Mouse (Mus musculus): ENCODE measurements around the gene Chmp1a. TPM values are rescaled to one million over a fixed set of nuclear protein-coding genes. Genes with fewer than 3 reads are reported as not detected.

Gene Chmp1a
- polyA plus RNA-seq, 1 experiment from 2014 or later, result 90.6 TPM

GRCm38 (mm10) chr8:123224278-123225266 is 12.0 kb upstream of the Chmp1a start, which contains the start of gene Cdk10:
Gene Cdk10, plus strand, starts transcription at chr8:123224842.
- Histone ChIP-seq H3K9ac (replicated peaks; ENCODE audit: low read depth, low read length) (peak within 1 kb of the TSS; percentile 88), H3K4me2 (replicated peaks; ENCODE audit: low read depth, low read length) (peak within 1 kb of the TSS; percentile 91), H3K36me3 (ENCODE audit: control insufficient read depth, insufficient read depth, low read length) (peaks cover 24% of the 10 kb centered on the region), H3K9me3 (ENCODE audit: control insufficient read depth, low read depth, low read length) (no peaks in the 10 kb centered on the region), H3K27me3 (ENCODE audit: control insufficient read depth, insufficient read depth, low read length) (no peaks in the 10 kb centered on the region), H3K4me1 (ENCODE audit: control insufficient read depth, insufficient read depth, low read length) (peaks cover 9% of the 10 kb centered on the region), H3K27ac (ENCODE audit: low read length) (peak within 1 kb of the TSS; percentile 85), H3K4me3 (ENCODE audit: low read depth, low read length) (peak within 1 kb of the TSS; percentile 90)
- 2% methylated on average over 59 of the region's 59 CpGs for WGBS
- peak; percentile 91 for ATAC-seq (ENCODE audit: insufficient number of reproducible peaks, insufficient read depth, low FRiP score, low read depth)

DNA sequence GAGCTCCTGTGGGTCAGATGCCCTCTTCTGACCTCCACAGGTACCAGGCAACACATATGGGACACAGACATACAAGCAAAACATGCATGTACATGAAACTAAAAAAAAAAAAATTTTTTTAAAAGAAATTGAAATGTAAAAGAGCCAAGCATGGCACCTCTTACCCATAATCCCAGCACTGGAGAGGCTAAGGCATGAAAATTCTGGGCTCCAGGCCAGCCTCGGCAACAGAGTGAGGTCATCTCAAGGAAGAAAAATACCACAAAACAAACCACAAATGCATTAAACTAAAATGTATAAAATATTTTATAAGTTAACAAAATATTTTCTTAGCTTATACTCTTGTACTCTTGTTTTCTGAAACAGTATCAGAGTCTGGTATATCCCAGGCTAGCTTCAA is 8.4 kb upstream of the Chmp1a start:
- 71% methylated on average over 1 of the region's 1 CpGs for WGBS

DNA sequence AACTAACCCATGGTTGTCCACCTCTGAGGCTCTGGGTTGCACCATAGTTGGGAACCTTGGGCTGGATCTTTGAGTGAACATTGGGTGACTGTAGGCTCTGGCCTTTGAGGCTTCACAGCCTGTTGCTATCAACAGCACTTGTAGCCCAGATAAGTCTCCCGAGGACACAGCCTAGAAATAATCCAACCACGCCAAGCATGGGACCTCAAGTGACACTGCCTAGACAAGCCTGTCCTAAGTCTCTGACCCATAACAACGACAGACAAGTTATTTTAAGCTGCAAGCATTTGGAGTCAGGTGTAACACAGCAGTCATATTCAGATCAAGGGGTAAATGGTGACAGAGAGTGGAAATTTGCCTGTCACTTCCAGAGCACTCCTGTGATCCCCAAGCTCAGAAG is 2.9 kb upstream of the Chmp1a start:
- Histone ChIP-seq H3K9me3 (ENCODE audit: control insufficient read depth, low read depth, low read length) (no peaks in the 10 kb centered on the region), H3K36me3 (ENCODE audit: control insufficient read depth, insufficient read depth, low read length) (no peaks in the 10 kb centered on the region), H3K9ac (replicated peaks; ENCODE audit: low read depth, low read length) (no peak overlapping the region), H3K27ac (ENCODE audit: low read length) (no peak overlapping the region), H3K4me2 (replicated peaks; ENCODE audit: low read depth, low read length) (no peak overlapping the region), H3K27me3 (ENCODE audit: control insufficient read depth, insufficient read depth, low read length) (no peaks in the 10 kb centered on the region), H3K4me3 (ENCODE audit: low read depth, low read length) (no peak overlapping the region), H3K4me1 (ENCODE audit: control insufficient read depth, insufficient read depth, low read length) (peaks cover 10% of the 10 kb centered on the region)
- ATAC-seq (ENCODE audit: insufficient number of reproducible peaks, insufficient read depth, low FRiP score, low read depth), result no peak
- WGBS, result 81% methylated on average over 3 of the region's 3 CpGs

More for the DNA sequence above, 8.4 kb upstream of the Chmp1a start:
- Histone ChIP-seq H3K4me1 (ENCODE audit: control insufficient read depth, insufficient read depth, low read length) (peaks cover 9% of the 10 kb centered on the region), H3K36me3 (ENCODE audit: control insufficient read depth, insufficient read depth, low read length) (no peaks in the 10 kb centered on the region), H3K27me3 (ENCODE audit: control insufficient read depth, insufficient read depth, low read length) (no peaks in the 10 kb centered on the region), H3K27ac (ENCODE audit: low read length) (no peak overlapping the region), H3K9me3 (ENCODE audit: control insufficient read depth, low read depth, low read length) (no peaks in the 10 kb centered on the region), H3K4me3 (ENCODE audit: low read depth, low read length) (no peak overlapping the region), H3K9ac (replicated peaks; ENCODE audit: low read depth, low read length) (no peak overlapping the region), H3K4me2 (replicated peaks; ENCODE audit: low read depth, low read length) (no peak overlapping the region)
- no peak for ATAC-seq (ENCODE audit: insufficient number of reproducible peaks, insufficient read depth, low FRiP score, low read depth)

DNA sequence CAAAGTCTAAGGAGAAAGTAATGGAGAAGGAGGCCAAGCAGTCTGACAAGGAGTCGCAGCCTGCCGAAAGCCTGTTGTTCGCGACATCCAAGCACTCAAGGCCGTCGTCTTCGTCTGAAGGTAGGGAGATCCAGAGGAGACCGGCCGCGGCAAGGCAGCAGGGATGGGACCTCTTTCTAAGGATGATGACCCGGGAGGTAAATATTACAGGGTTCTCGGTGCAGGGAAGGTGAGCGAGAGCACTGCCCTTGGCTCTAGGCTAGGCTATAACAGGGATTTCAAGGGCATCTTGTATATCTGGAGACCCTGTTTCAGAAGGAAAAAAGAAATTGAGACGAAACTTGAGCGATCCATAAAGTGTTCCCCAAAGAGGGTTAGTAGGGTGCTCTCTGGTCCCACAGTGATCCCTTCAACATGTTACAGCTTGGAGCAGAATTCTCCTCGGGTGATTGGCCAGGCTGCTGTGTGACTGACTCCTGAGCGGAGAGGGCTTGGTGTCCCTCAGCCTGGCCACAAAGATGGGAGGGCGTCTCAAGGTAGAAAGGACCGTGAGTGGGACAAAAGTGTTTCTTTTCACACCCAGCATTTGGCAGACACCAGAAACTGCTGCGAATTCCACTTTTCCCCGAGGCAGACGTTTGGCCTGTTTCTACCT is 682 bp upstream of the Chmp1a start:
- Histone ChIP-seq H3K9me3 (ENCODE audit: control insufficient read depth, low read depth, low read length) (no peaks in the 10 kb centered on the region), H3K4me1 (ENCODE audit: control insufficient read depth, insufficient read depth, low read length) (peaks cover 10% of the 10 kb centered on the region), H3K4me3 (ENCODE audit: low read depth, low read length) (peak overlapping the region; percentile 96), H3K27me3 (ENCODE audit: control insufficient read depth, insufficient read depth, low read length) (no peaks in the 10 kb centered on the region), H3K27ac (ENCODE audit: low read length) (no peak overlapping the region), H3K36me3 (ENCODE audit: control insufficient read depth, insufficient read depth, low read length) (peaks cover 8% of the 10 kb centered on the region), H3K4me2 (replicated peaks; ENCODE audit: low read depth, low read length) (peak overlapping the region; percentile 57), H3K9ac (replicated peaks; ENCODE audit: low read depth, low read length) (peak overlapping the region; percentile 22)
- WGBS, result 14% methylated on average over 22 of the region's 22 CpGs
- ATAC-seq (ENCODE audit: insufficient number of reproducible peaks, insufficient read depth, low FRiP score, low read depth), result no peak; the same call in 1 of the 2 replicates

DNA sequence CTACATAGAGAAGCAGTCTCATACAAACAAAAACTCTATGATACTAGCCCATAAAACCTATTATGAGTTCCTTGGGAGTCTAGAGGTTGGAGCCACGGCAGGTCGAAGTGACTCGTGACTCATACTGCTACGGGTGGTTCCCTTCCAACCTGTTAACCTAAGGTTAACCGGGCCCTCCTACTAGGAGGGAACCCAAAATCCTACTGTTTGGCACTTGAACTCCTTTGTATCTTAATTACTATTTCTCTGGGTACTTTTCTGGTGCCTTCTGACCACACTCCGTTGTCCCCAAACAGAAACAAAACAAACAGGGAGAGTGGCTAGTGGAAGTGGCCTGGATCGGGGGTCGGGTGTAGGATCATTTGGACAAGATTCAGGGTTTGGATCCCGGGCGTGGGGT is 687 bp downstream of the Chmp1a start:
- ATAC-seq (ENCODE audit: insufficient number of reproducible peaks, insufficient read depth, low FRiP score, low read depth), result no peak
- Histone ChIP-seq H3K9ac (replicated peaks; ENCODE audit: low read depth, low read length) (peak overlapping the region; percentile 95), H3K27ac (ENCODE audit: low read length) (peak overlapping the region; percentile 39; the same call in 1 of the 2 replicates)

GRCm38 (mm10) chr8:123203571-123203970 is 9.0 kb downstream of the Chmp1a start:
- Histone ChIP-seq H3K4me3 (ENCODE audit: low read depth, low read length) (no peak overlapping the region), H3K4me2 (replicated peaks; ENCODE audit: low read depth, low read length) (no peak overlapping the region), H3K36me3 (ENCODE audit: control insufficient read depth, insufficient read depth, low read length) (peaks cover 24% of the 10 kb centered on the region), H3K9ac (replicated peaks; ENCODE audit: low read depth, low read length) (no peak overlapping the region), H3K27ac (ENCODE audit: low read length) (no peak overlapping the region), H3K27me3 (ENCODE audit: control insufficient read depth, insufficient read depth, low read length) (no peaks in the 10 kb centered on the region), H3K9me3 (ENCODE audit: control insufficient read depth, low read depth, low read length) (no peaks in the 10 kb centered on the region), H3K4me1 (ENCODE audit: control insufficient read depth, insufficient read depth, low read length) (no peaks in the 10 kb centered on the region)
- ATAC-seq (ENCODE audit: insufficient number of reproducible peaks, insufficient read depth, low FRiP score, low read depth), result no peak
- WGBS, result 79% methylated on average over 3 of the region's 3 CpGs

More for the DNA sequence above, 687 bp downstream of the Chmp1a start:
- Histone ChIP-seq H3K27me3 (ENCODE audit: control insufficient read depth, insufficient read depth, low read length) (no peaks in the 10 kb centered on the region), H3K9me3 (ENCODE audit: control insufficient read depth, low read depth, low read length) (no peaks in the 10 kb centered on the region), H3K36me3 (ENCODE audit: control insufficient read depth, insufficient read depth, low read length) (peaks cover 20% of the 10 kb centered on the region), H3K4me1 (ENCODE audit: control insufficient read depth, insufficient read depth, low read length) (peaks cover 10% of the 10 kb centered on the region), H3K4me2 (replicated peaks; ENCODE audit: low read depth, low read length) (peak overlapping the region; percentile 89), H3K4me3 (ENCODE audit: low read depth, low read length) (peak overlapping the region; percentile 96)
- WGBS, result 41% methylated on average over 10 of the region's 10 CpGs

DNA sequence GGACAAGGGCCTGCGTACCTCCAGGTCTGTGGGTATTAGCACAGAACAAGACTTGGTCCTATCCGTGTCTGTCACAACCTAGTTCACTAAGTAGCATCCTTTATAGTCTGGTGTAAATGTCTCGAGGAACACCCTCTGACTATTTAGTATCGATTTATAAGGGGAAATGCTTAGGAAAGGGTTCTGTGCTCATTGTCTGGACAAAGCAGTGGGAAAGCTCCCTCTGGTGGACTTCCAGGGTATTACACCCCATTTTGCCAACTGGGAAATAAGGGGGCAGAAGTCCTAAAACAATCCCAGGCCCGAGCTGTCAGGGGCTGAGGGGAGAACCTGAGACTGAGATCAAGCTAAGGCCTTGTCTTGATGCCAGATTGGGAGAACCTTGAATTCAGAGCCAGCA is 10.3 kb downstream of the Chmp1a start:
- 24% methylated on average over 5 of the region's 5 CpGs for WGBS

DNA sequence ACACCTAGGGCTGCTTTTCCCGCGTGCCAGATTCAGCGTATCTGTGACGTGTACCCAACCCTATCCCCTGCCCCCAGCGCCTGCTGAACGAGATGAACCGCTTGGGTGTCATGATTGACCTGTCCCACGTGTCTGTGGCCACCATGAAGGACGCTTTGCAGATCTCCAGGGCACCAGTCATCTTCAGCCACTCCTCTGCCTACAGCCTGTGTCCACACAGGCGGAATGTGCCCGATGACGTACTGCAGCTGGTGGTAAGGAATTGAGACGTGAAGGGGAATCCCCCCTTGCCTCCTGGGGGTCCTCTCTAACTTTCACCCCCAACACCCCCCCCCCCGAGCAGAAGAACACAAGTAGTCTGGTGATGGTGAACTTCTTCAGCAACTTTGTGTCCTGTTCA is 12.7 kb downstream of the Chmp1a start:
- Histone ChIP-seq H3K9ac (replicated peaks; ENCODE audit: low read depth, low read length) (no peak overlapping the region), H3K9me3 (ENCODE audit: control insufficient read depth, low read depth, low read length) (no peaks in the 10 kb centered on the region)
- no peak for ATAC-seq (ENCODE audit: insufficient number of reproducible peaks, insufficient read depth, low FRiP score, low read depth)

More for the DNA sequence above, 10.3 kb downstream of the Chmp1a start:
- H3K27ac ChIP-seq (ENCODE audit: low read length), result no peak overlapping the region
- no peak overlapping the region for H3K4me2 ChIP-seq (replicated peaks; ENCODE audit: low read depth, low read length)
- no peaks in the 10 kb centered on the region for H3K27me3 ChIP-seq (ENCODE audit: control insufficient read depth, insufficient read depth, low read length)
- no peaks in the 10 kb centered on the region for H3K9me3 ChIP-seq (ENCODE audit: control insufficient read depth, low read depth, low read length)
- no peak overlapping the region for H3K4me3 ChIP-seq (ENCODE audit: low read depth, low read length)
- no peak overlapping the region for H3K9ac ChIP-seq (replicated peaks; ENCODE audit: low read depth, low read length)
- peaks cover 12% of the 10 kb centered on the region for H3K36me3 ChIP-seq (ENCODE audit: control insufficient read depth, insufficient read depth, low read length)
- ATAC-seq (ENCODE audit: insufficient number of reproducible peaks, insufficient read depth, low FRiP score, low read depth), result no peak
- H3K4me1 ChIP-seq (ENCODE audit: control insufficient read depth, insufficient read depth, low read length), result no peaks in the 10 kb centered on the region

More for the DNA sequence above, 12.7 kb downstream of the Chmp1a start:
- Histone ChIP-seq H3K36me3 (ENCODE audit: control insufficient read depth, insufficient read depth, low read length) (no peaks in the 10 kb centered on the region), H3K4me2 (replicated peaks; ENCODE audit: low read depth, low read length) (no peak overlapping the region), H3K27me3 (ENCODE audit: control insufficient read depth, insufficient read depth, low read length) (no peaks in the 10 kb centered on the region), H3K4me3 (ENCODE audit: low read depth, low read length) (no peak overlapping the region), H3K4me1 (ENCODE audit: control insufficient read depth, insufficient read depth, low read length) (no peaks in the 10 kb centered on the region), H3K27ac (ENCODE audit: low read length) (no peak overlapping the region)
- WGBS, result 51% methylated on average over 14 of the region's 14 CpGs

Data from stomach, embryonic 14.5 days (tissue).